Mouse (Mus musculus): ENCODE results near the gene Ppm1h. TPM values are rescaled to one million over a fixed set of nuclear protein-coding genes. Genes with fewer than 3 reads are reported as not detected.

Gene Ppm1h
- total and polyA plus RNA-seq, 3 experiments, result 6.9 to 14.9 TPM; not detected in 1

DNA sequence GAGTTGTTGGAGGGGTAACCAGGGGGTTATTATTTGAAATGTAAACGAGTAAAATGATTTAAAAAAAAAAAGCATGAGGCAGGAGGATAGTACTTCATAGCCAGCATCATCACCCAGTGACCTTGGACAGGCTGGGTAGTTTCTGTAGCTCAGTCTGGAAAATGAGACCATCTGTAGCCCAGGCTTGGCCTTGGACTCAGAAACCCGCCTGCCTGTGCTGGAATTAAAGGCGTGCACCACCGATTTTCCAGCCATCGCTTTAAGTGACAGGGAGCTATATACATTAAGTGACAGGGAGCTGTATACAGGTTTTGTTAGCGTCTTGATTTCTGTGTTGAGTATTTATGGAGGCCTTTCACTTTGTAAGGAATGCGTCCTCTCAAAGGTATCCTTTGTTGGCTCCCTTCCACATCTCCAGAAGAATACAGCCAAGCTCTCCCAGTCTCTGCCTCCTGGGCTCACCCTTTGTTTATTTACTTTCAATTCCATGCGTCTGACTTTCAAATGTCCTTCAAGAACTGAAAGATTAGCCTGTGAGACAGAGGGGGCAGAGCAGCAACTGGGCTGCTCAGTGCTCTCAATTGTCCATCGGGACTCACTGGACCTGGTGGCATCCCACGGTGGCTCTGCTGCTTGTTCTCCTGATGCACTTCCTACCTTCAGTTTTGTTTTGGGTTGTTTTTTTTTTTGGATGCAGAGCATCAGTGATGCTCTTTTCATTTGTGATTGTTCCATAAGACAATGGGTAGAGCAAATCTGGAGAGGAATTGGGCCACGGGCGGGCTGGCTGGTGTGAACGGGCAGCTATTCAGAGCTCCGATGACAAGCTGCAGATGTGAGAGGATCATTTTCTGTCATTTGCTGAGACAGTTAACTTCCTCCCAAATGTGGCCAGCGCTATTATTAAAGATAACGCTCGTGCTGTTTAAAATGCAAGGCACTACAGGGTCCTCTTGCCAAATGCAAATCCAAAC lies 74.7 kb downstream of the Ppm1h start:
- no peak for TF ChIP-seq KAT2A (conservative IDR thresholded peaks at IDR 0.05; ENCODE audit: low read depth, low read length)
- TF ChIP-seq SIN3A (IDR thresholded peaks at IDR 0.05; ENCODE audit: low read length), result no peak
- TF ChIP-seq TCF12 (IDR thresholded peaks at IDR 0.05; ENCODE audit: low read depth, low read length), result no peak
- TF ChIP-seq ZKSCAN1 (IDR thresholded peaks at IDR 0.05; ENCODE audit: low read depth, low read length), result no peak
- TF ChIP-seq POLR2A (IDR thresholded peaks at IDR 0.05; ENCODE audit: control insufficient read depth in 1 of 2, insufficient read depth in 1 of 2, low read depth in 1 of 2, low read length in 2 of 2, poor library complexity in 1 of 2), result no peak
- no peak for TF ChIP-seq TBP (IDR thresholded peaks at IDR 0.05; ENCODE audit: low read depth, low read length)
- TF ChIP-seq USF2 (IDR thresholded peaks at IDR 0.05; ENCODE audit: borderline replicate concordance in 1 of 2, insufficient read depth in 1 of 2, low read depth in 1 of 2, low read length in 2 of 2), result no peak
- no peak for TF ChIP-seq MAFK (IDR thresholded peaks at IDR 0.05; ENCODE audit: borderline replicate concordance, low read depth, low read length)
- H3K9ac ChIP-seq (ENCODE audit: control insufficient read depth, low read depth, low read length, poor library complexity, severe bottlenecking), result no peak overlapping the region
- H3K79me2 ChIP-seq (ENCODE audit: control insufficient read depth, insufficient read depth, low read length, poor library complexity), result no peaks in the 10 kb centered on the region
- H3K4me3 ChIP-seq (ENCODE audit: control insufficient read depth in 1 of 2, insufficient read depth in 1 of 2, low read depth in 2 of 2, low read length in 2 of 2), result no peak overlapping the region
- DNase-seq (ENCODE audit: low read depth, low spot score), result no peak
- no peaks in the 10 kb centered on the region for H3K9me3 ChIP-seq (replicated peaks; ENCODE audit: insufficient read depth, low read length)
- H3K27me3 ChIP-seq (ENCODE audit: control insufficient read depth in 1 of 2, insufficient read depth in 2 of 2, low read length in 2 of 2), result no peaks in the 10 kb centered on the region; a peak in 1 of 4 replicates
- H3K27ac ChIP-seq (ENCODE audit: control insufficient read depth, low read depth, low read length), result no peak overlapping the region
- H3K4me1 ChIP-seq (ENCODE audit: control insufficient read depth in 1 of 2, insufficient read depth in 2 of 2, low read length in 2 of 2), result no peaks in the 10 kb centered on the region
- no peaks in the 10 kb centered on the region for H3K36me3 ChIP-seq (ENCODE audit: control insufficient read depth in 1 of 2, insufficient read depth in 2 of 2, low read length in 2 of 2)

DNA sequence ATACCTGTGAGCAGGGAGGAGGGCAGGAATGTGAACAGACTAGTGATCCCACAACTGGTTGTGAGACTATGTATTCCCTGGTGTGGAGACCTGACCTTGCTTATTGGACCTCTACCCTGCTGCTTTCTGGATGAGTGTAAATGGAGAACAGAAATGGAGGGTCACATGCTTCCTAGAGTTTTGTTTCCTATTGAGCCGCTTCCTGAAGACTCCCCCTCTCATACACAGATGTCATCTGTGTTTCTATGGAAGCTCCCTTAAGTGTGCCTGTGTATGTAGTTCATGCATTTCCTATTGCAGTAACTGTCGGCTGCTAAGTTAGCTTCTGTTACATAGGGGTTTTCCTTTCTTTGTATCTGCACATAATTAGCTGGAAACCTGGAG lies 75.4 kb downstream of the Ppm1h start:
- no peak for TF ChIP-seq ZMIZ1 (IDR thresholded peaks at IDR 0.05; ENCODE audit: low read depth, low read length)
- TF ChIP-seq TAL1 (IDR thresholded peaks at IDR 0.05; ENCODE audit: low read length), result no peak
- TF ChIP-seq RAD21 (IDR thresholded peaks at IDR 0.05; ENCODE audit: low read depth, low read length), result no peak
- TF ChIP-seq TCF12 (IDR thresholded peaks at IDR 0.05; ENCODE audit: low read depth, low read length), result no peak
- TF ChIP-seq ELF1 (IDR thresholded peaks at IDR 0.05; ENCODE audit: low read depth, low read length), result no peak
- TF ChIP-seq POLR2AphosphoS5 (IDR thresholded peaks at IDR 0.05; ENCODE audit: borderline replicate concordance, low read depth, low read length), result no peak
- TF ChIP-seq RCOR1 (IDR thresholded peaks at IDR 0.05; ENCODE audit: low read depth, low read length), result no peak
- no peak for TF ChIP-seq GABPA (IDR thresholded peaks at IDR 0.05; ENCODE audit: low read depth, low read length)
- TF ChIP-seq MXI1 (IDR thresholded peaks at IDR 0.05; ENCODE audit: low read depth, low read length), result no peak
- no peak for TF ChIP-seq NELFE (IDR thresholded peaks at IDR 0.05; ENCODE audit: low read depth, low read length)
- H3K4me1 ChIP-seq (ENCODE audit: control insufficient read depth in 1 of 2, insufficient read depth in 2 of 2, low read length in 2 of 2), result no peaks in the 10 kb centered on the region
- no peaks in the 10 kb centered on the region for H3K36me3 ChIP-seq (ENCODE audit: control insufficient read depth in 1 of 2, insufficient read depth in 2 of 2, low read length in 2 of 2)
- H3K9me3 ChIP-seq (replicated peaks; ENCODE audit: insufficient read depth, low read length), result no peaks in the 10 kb centered on the region
- no peaks in the 10 kb centered on the region for H3K79me2 ChIP-seq (ENCODE audit: control insufficient read depth, insufficient read depth, low read length, poor library complexity)
- no peak overlapping the region for H3K27ac ChIP-seq (ENCODE audit: control insufficient read depth, low read depth, low read length)
- no peak for DNase-seq (ENCODE audit: low read depth, low spot score)
- H3K4me3 ChIP-seq (ENCODE audit: control insufficient read depth in 1 of 2, insufficient read depth in 1 of 2, low read depth in 2 of 2, low read length in 2 of 2), result no peak overlapping the region
- H3K9ac ChIP-seq (ENCODE audit: control insufficient read depth, low read depth, low read length, poor library complexity, severe bottlenecking), result no peak overlapping the region
- H3K27me3 ChIP-seq (ENCODE audit: control insufficient read depth in 1 of 2, insufficient read depth in 2 of 2, low read length in 2 of 2), result no peaks in the 10 kb centered on the region; a peak in 1 of 4 replicates
